Mouse (Mus musculus): ENCODE data around the gene Nrp2.

- TF ChIP-seq CTCF (IDR thresholded peaks at IDR 0.05; ENCODE audit: low read depth, low read length) = no peak
- TF ChIP-seq POLR2A (IDR thresholded peaks at IDR 0.05; ENCODE audit: insufficient read depth, low read length) = no peak
- no peak for TF ChIP-seq EP300 (IDR thresholded peaks at IDR 0.05; ENCODE audit: insufficient read depth, low read depth, low read length)
Observed at GRCm38 (mm10) chr1:62859098-62859497, 156.0 kb downstream of the Nrp2 start.
